Mouse (Mus musculus) intestine, embryonic 16.5 days (tissue): Measurements from ENCODE around the gene Exoc8. TPM values are rescaled to one million over a fixed set of nuclear protein-coding genes. Genes with fewer than 3 reads are reported as not detected.

Experiments used
- polyA plus RNA-seq: library from polyadenylated mRNA; unstranded; fragments of >200 nt; fragmentation: Nextera tagmentation; extraction: Ambion mirVana; gene quantifications from 2 replicates; pipeline ENCODE4 v1.2.1, GENCODE M21; 2015

The Exoc8 gene
- polyA plus RNA-seq, 1 experiment from 2014 or later: 3.2 TPM

Other genes with a start within 250 kb of the Exoc8 start
- 17.0 and 20.8 TPM in 2 replicates for gene 2310022B05Rik, start 234.3 kb downstream of the Exoc8 start, polyA plus RNA-seq
- gene Ttc13, start 175.7 kb downstream of the Exoc8 start, polyA plus RNA-seq: 34.7 and 35.0 TPM in 2 replicates
- gene Arv1, start 175.6 kb downstream of the Exoc8 start, polyA plus RNA-seq: 15.2 and 17.1 TPM in 2 replicates
- 2.8 and 2.9 TPM in 2 replicates for gene Fam89a, start 145.9 kb downstream of the Exoc8 start, polyA plus RNA-seq
- 0.32 and 0.38 TPM in 2 replicates for gene Trim67, start 104.6 kb downstream of the Exoc8 start, polyA plus RNA-seq
- gene Gnpat, start 34.7 kb downstream of the Exoc8 start, polyA plus RNA-seq: 75.4 and 83.6 TPM in 2 replicates
- 41.7 and 42.8 TPM in 2 replicates for gene 2810004N23Rik, start 34.6 kb downstream of the Exoc8 start, polyA plus RNA-seq
- gene Sprtn, start 181 bp upstream of the Exoc8 start, polyA plus RNA-seq: 6.1 and 6.7 TPM in 2 replicates
- gene Egln1, start 51.6 kb upstream of the Exoc8 start, polyA plus RNA-seq: 9.4 and 11.0 TPM in 2 replicates
- 98.2 and 106 TPM in 2 replicates for gene Tsnax, start 115.3 kb upstream of the Exoc8 start, polyA plus RNA-seq
- 1.5 and 1.7 TPM in 2 replicates for gene Disc1, start 156.5 kb upstream of the Exoc8 start, polyA plus RNA-seq